Mouse (Mus musculus): Measurements from ENCODE around the gene P4hb. TPM values are rescaled to one million over a fixed set of nuclear protein-coding genes. Genes with fewer than 3 reads are reported as not detected.

The P4hb gene
- polyA plus RNA-seq, 1 experiment, result 846 TPM

DNA sequence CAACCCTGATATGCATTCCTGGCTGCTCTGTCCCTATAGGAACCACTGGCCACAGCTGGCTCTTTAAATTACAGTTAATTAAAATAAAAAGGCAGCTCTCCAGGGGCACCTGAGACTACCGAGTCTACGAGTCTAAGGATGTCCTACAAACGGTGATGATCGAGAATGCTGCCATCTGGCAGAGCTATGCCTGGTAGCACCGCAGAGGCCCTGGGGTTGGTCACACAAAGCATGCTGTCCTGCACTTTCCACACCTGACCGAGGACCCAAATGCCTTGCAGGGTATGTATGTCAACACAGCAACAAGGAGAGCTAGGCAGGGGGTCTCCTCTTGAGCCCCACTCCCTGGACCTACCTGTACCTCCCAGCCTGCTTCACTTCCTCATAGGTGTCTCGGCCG lies 40.9 kb upstream of the P4hb start:
- TF ChIP-seq CTCF (IDR thresholded peaks at IDR 0.05; ENCODE audit: borderline replicate concordance, insufficient read depth, low read length) (no peak), POLR2A (IDR thresholded peaks at IDR 0.05; ENCODE audit: low read depth, low read length) (no peak)
- H3K27ac ChIP-seq (ENCODE audit: insufficient read depth, low read length), result no peak overlapping the region

GRCm38 (mm10) chr11:120613481-120613972 lies 40.5 kb upstream of the P4hb start:
- Histone ChIP-seq H3K27ac (ENCODE audit: insufficient read depth, low read length) (no peak overlapping the region), H3K4me1 (ENCODE audit: control insufficient read depth, insufficient read depth, low read length) (0 out of 2 replicates have a peak, but pooled peaks cover 7% of the 10 kb centered on the region), H3K4me3 (ENCODE audit: insufficient read depth, low read length) (no peak overlapping the region)
- TF ChIP-seq CTCF (IDR thresholded peaks at IDR 0.05; ENCODE audit: borderline replicate concordance, insufficient read depth, low read length) (no peak), POLR2A (IDR thresholded peaks at IDR 0.05; ENCODE audit: low read depth, low read length) (no peak)

More for the DNA sequence above, 40.9 kb upstream of the P4hb start:
- Histone ChIP-seq H3K4me1 (ENCODE audit: control insufficient read depth, insufficient read depth, low read length) (0 out of 2 replicates have a peak, but pooled peaks cover 3% of the 10 kb centered on the region), H3K4me3 (ENCODE audit: insufficient read depth, low read length) (no peak overlapping the region)

DNA sequence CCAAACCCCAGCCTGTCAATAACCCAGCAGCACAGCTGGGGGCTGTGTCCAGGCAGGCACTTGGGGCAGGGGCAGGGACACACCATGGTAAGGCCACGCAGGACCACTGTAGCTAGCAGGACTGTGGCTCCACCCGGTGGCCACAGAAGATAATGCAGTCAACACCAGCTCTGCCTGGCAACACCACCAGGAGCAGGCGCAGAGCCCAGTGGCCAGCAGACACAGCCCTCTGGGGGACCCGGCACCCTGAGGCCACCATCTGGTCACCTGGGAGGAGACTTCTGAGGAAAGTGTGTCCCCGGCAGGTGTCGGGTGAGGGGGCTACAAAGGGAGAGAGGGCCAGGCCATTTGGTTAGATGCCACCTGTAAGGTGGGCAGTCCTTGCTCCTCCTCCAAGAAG lies 39.7 kb upstream of the P4hb start:
- Histone ChIP-seq H3K4me3 (ENCODE audit: insufficient read depth, low read length) (no peak overlapping the region), H3K4me1 (ENCODE audit: control insufficient read depth, insufficient read depth, low read length) (0 out of 2 replicates have a peak, but pooled peaks cover 11% of the 10 kb centered on the region), H3K27ac (ENCODE audit: insufficient read depth, low read length) (no peak overlapping the region)
- TF ChIP-seq CTCF (IDR thresholded peaks at IDR 0.05; ENCODE audit: borderline replicate concordance, insufficient read depth, low read length), result peak; percentile 85
- no peak for TF ChIP-seq POLR2A (IDR thresholded peaks at IDR 0.05; ENCODE audit: low read depth, low read length)

DNA sequence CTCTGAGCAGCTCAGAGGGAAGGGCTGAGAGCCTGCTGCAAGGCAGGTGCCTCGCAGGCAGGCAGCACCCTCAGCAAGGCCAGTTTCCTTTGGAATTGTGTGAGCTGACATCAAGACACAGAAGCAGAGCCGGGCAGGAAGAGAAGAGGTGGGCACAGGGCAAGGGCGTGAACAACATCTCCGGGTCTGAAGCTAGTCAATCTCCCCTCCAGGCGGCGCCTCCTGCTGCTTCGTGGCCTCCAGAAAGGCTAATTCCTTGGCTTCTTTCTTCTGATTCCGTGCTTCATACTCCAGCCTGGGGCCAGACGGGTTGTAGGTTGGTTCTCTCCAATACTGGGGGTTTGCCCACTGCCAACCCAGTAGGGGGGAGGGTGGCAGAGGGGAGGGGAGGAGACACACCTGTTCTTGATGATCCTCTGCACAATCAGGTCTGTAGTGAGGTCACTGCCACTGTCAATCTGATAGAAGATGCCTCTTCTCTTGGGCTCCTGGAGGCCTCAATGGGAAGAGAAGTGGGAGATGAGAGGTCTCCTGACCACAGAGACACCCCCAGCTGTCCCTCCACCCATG lies 37.5 kb upstream of the P4hb start:
- TF ChIP-seq POLR2A (IDR thresholded peaks at IDR 0.05; ENCODE audit: low read depth, low read length) (no peak), CTCF (IDR thresholded peaks at IDR 0.05; ENCODE audit: borderline replicate concordance, insufficient read depth, low read length) (no peak)
- Histone ChIP-seq H3K27ac (ENCODE audit: insufficient read depth, low read length) (no peak overlapping the region), H3K4me3 (ENCODE audit: insufficient read depth, low read length) (no peak overlapping the region), H3K4me1 (ENCODE audit: control insufficient read depth, insufficient read depth, low read length) (0 out of 2 replicates have a peak, but pooled peaks cover 13% of the 10 kb centered on the region)

GRCm38 (mm10) chr11:120609250-120609649 lies 36.2 kb upstream of the P4hb start:
- no peak overlapping the region for H3K27ac ChIP-seq (ENCODE audit: insufficient read depth, low read length)
- H3K4me1 ChIP-seq (ENCODE audit: control insufficient read depth, insufficient read depth, low read length), result 0 out of 2 replicates have a peak, but pooled peaks cover 13% of the 10 kb centered on the region
- no peak for TF ChIP-seq POLR2A (IDR thresholded peaks at IDR 0.05; ENCODE audit: low read depth, low read length)
- TF ChIP-seq CTCF (IDR thresholded peaks at IDR 0.05; ENCODE audit: borderline replicate concordance, insufficient read depth, low read length), result no peak
- no peak overlapping the region for H3K4me3 ChIP-seq (ENCODE audit: insufficient read depth, low read length)

GRCm38 (mm10) chr11:120608241-120609034 lies 35.4 kb upstream of the P4hb start, which contains the start of gene Npb:
TSS of gene Npb (plus strand) at chr11:120608477.
- TF ChIP-seq POLR2A (IDR thresholded peaks at IDR 0.05; ENCODE audit: low read depth, low read length), result no peak
- TF ChIP-seq CTCF (IDR thresholded peaks at IDR 0.05; ENCODE audit: borderline replicate concordance, insufficient read depth, low read length), result no peak
- Histone ChIP-seq H3K27ac (ENCODE audit: insufficient read depth, low read length) (no peak within 1 kb of the TSS), H3K4me3 (ENCODE audit: insufficient read depth, low read length) (no peak within 1 kb of the TSS), H3K4me1 (ENCODE audit: control insufficient read depth, insufficient read depth, low read length) (0 out of 2 replicates have a peak, but pooled peaks cover 13% of the 10 kb centered on the region)

- no peak overlapping the region for H3K4me3 ChIP-seq (ENCODE audit: insufficient read depth, low read length)
- H3K27ac ChIP-seq (ENCODE audit: insufficient read depth, low read length), result no peak overlapping the region
- H3K4me1 ChIP-seq (ENCODE audit: control insufficient read depth, insufficient read depth, low read length), result 0 out of 2 replicates have a peak, but pooled peaks cover 13% of the 10 kb centered on the region
- TF ChIP-seq POLR2A (IDR thresholded peaks at IDR 0.05; ENCODE audit: low read depth, low read length) (no peak), CTCF (IDR thresholded peaks at IDR 0.05; ENCODE audit: borderline replicate concordance, insufficient read depth, low read length) (no peak)
Measured at GRCm38 (mm10) chr11:120606764-120607163, 33.7 kb upstream of the P4hb start.

- H3K4me3 ChIP-seq (ENCODE audit: insufficient read depth, low read length), result no peak overlapping the region
- H3K4me1 ChIP-seq (ENCODE audit: control insufficient read depth, insufficient read depth, low read length), result 0 out of 2 replicates have a peak, but pooled peaks cover 13% of the 10 kb centered on the region
- no peak overlapping the region for H3K27ac ChIP-seq (ENCODE audit: insufficient read depth, low read length)
- no peak for TF ChIP-seq POLR2A (IDR thresholded peaks at IDR 0.05; ENCODE audit: low read depth, low read length)
- no peak for TF ChIP-seq CTCF (IDR thresholded peaks at IDR 0.05; ENCODE audit: borderline replicate concordance, insufficient read depth, low read length)
Measured at GRCm38 (mm10) chr11:120605667-120606066, 32.6 kb upstream of the P4hb start.

GRCm38 (mm10) chr11:120603545-120603944 lies 30.5 kb upstream of the P4hb start:
- no peak overlapping the region for H3K4me3 ChIP-seq (ENCODE audit: insufficient read depth, low read length)
- peaks cover 6% of the 10 kb centered on the region; the same call in 1 of the 2 replicates for H3K4me1 ChIP-seq (ENCODE audit: control insufficient read depth, insufficient read depth, low read length)
- TF ChIP-seq POLR2A (IDR thresholded peaks at IDR 0.05; ENCODE audit: low read depth, low read length) (no peak), CTCF (IDR thresholded peaks at IDR 0.05; ENCODE audit: borderline replicate concordance, insufficient read depth, low read length) (no peak)
- no peak overlapping the region for H3K27ac ChIP-seq (ENCODE audit: insufficient read depth, low read length)
